Mouse (Mus musculus) A20 (cell line): Measurements from ENCODE around the gene Asb15.
A peak's percentile ranks its signal among the peaks of the same experiment; 100 is the strongest.

Experiments used
- DNase-seq: peaks from one replicate; pipeline ENCODE4 v3.0.0-alpha.2; 2011; ENCODE audit warnings: low read depth, low spot score

The Asb15 gene

GRCm38 (mm10) chr6:24564886-24565285, 36.9 kb downstream of the Asb15 start:
- DNase-seq: no peak

- no peak for DNase-seq
Observed at GRCm38 (mm10) chr6:24568963-24569362, 41.0 kb downstream of the Asb15 start.

- DNase-seq: no peak
Observed at GRCm38 (mm10) chr6:24569711-24570110, 41.8 kb downstream of the Asb15 start.

- DNase-seq: no peak
Observed at GRCm38 (mm10) chr6:24570278-24570677, 42.3 kb downstream of the Asb15 start.

- no peak for DNase-seq
Observed at GRCm38 (mm10) chr6:24571126-24571525, 43.2 kb downstream of the Asb15 start.

GRCm38 (mm10) chr6:24572431-24572830, 44.5 kb downstream of the Asb15 start:
- DNase-seq: no peak

- no peak for DNase-seq
Observed at GRCm38 (mm10) chr6:24573319-24573718, 45.4 kb downstream of the Asb15 start.

GRCm38 (mm10) chr6:24583456-24583855, 55.5 kb downstream of the Asb15 start:
- no peak for DNase-seq

- DNase-seq: no peak
Observed at GRCm38 (mm10) chr6:24585431-24586310, 57.7 kb downstream of the Asb15 start.

- no peak for DNase-seq
Observed at GRCm38 (mm10) chr6:24586885-24587284, 58.9 kb downstream of the Asb15 start.

- no peak for DNase-seq
Observed at GRCm38 (mm10) chr6:24590282-24590681, 62.3 kb downstream of the Asb15 start.

- DNase-seq: no peak
Observed at GRCm38 (mm10) chr6:24591525-24592218, 63.7 kb downstream of the Asb15 start.

- DNase-seq: no peak
Observed at GRCm38 (mm10) chr6:24597500-24597899, 69.6 kb downstream of the Asb15 start, which contains the start of gene Lmod2. TSS of gene Lmod2 (plus strand) at chr6:24597762.

GRCm38 (mm10) chr6:24599179-24599578, 71.2 kb downstream of the Asb15 start:
- no peak for DNase-seq

GRCm38 (mm10) chr6:24599639-24600038, 71.7 kb downstream of the Asb15 start:
- no peak for DNase-seq

GRCm38 (mm10) chr6:24600134-24600533, 72.2 kb downstream of the Asb15 start:
- peak; percentile 15 for DNase-seq

- DNase-seq: no peak
Observed at GRCm38 (mm10) chr6:24600726-24601125, 72.8 kb downstream of the Asb15 start.

GRCm38 (mm10) chr6:24601668-24602067, 73.7 kb downstream of the Asb15 start:
- no peak for DNase-seq

- no peak for DNase-seq
Observed at GRCm38 (mm10) chr6:24602351-24602750, 74.4 kb downstream of the Asb15 start.

GRCm38 (mm10) chr6:24602993-24603392, 75.0 kb downstream of the Asb15 start:
- no peak for DNase-seq

- no peak for DNase-seq
Observed at GRCm38 (mm10) chr6:24604289-24604688, 76.3 kb downstream of the Asb15 start.

GRCm38 (mm10) chr6:24605631-24606030, 77.7 kb downstream of the Asb15 start:
- no peak for DNase-seq

GRCm38 (mm10) chr6:24606512-24606911, 78.6 kb downstream of the Asb15 start:
- DNase-seq: no peak
